Mouse (Mus musculus) lung, embryonic 14.5 days (tissue): ENCODE results near the gene Ddb1. TPM values are rescaled to one million over a fixed set of nuclear protein-coding genes. Genes with fewer than 3 reads are reported as not detected.

ENCODE experiments used
- ATAC-seq: fragments of 200-750 bp; cut with Nextera tagmentation; 2 replicates; pipeline ENCODE4 v1.8.0; 2017; ENCODE audit warnings: mild to moderate bottlenecking, moderate TSS enrichment, moderate library complexity; ENCODE audit not compliant: insufficient read depth
- DNase-seq: peaks from one replicate; pipeline ENCODE4 v3.0.0-alpha.2; 2015
- H3K27ac ChIP-seq: fragments of 300-500 bp; sonication (generic); 2 replicates; pipeline ENCODE4 v1.5.1; 2014; ENCODE audit warnings: low read depth, mild to moderate bottlenecking, moderate library complexity
- H3K27me3 ChIP-seq: fragments of 300-500 bp; sonication (generic); 2 replicates; pipeline ENCODE4 v1.6.1; 2014; ENCODE audit warnings: low read length, control low read depth; ENCODE audit not compliant: insufficient read depth
- H3K36me3 ChIP-seq: fragments of 300-500 bp; sonication (generic); 2 replicates; pipeline ENCODE4 v1.6.1; 2014; ENCODE audit warnings: control low read depth; ENCODE audit not compliant: insufficient read depth
- H3K4me1 ChIP-seq: fragments of 300-500 bp; sonication (generic); 2 replicates; pipeline ENCODE4 v1.6.1; 2014; ENCODE audit warnings: antibody characterized with exemption, control low read depth; ENCODE audit not compliant: insufficient read depth
- H3K4me2 ChIP-seq: fragments of 300-500 bp; sonication (generic); 2 replicates; pipeline ENCODE4 v1.6.1; 2014; ENCODE audit warnings: mild to moderate bottlenecking
- H3K4me3 ChIP-seq: fragments of 300-500 bp; sonication (generic); 2 replicates; pipeline ENCODE4 v1.5.1; 2014; ENCODE audit warnings: low read depth, low read length
- H3K9ac ChIP-seq: fragments of 300-500 bp; sonication (generic); 2 replicates; pipeline ENCODE4 v1.6.1; 2014
- H3K9me3 ChIP-seq: fragments of 300-500 bp; sonication (generic); 2 replicates; pipeline ENCODE4 v1.6.1; 2016; ENCODE audit warnings: low read depth, low read length, control low read depth
- CTCF ChIP-seq: IDR thresholded peaks from 2 replicates; pipeline ENCODE4 v1.5.1; 2016; ENCODE audit warnings: antibody characterized with exemption, low read depth
- WGBS: fragments of 180-500 bp; shearing (Covaris S2); extraction: QIAGEN DNeasy Blood & Tissue Kit; methylation state at CpG from one replicate; pipeline ENCODE4 v1.1.7; 2014; 5-methylcytosine and 5-hydroxymethylcytosine counted together
- polyA plus RNA-seq: library from polyadenylated mRNA; unstranded; fragments of >200 nt; fragmentation: Nextera tagmentation; extraction: Ambion mirVana; gene quantifications from 2 replicates; pipeline ENCODE4 v1.2.1, GENCODE M21; 2014

Gene Ddb1
- polyA plus RNA-seq, 1 experiment from 2014 or later: 396 TPM

- H3K27ac ChIP-seq: no peak overlapping the region
- ATAC-seq: no peak
- H3K4me2 ChIP-seq: no peak overlapping the region
- WGBS: 80% methylated on average over 3 of the region's 3 CpGs
- H3K9ac ChIP-seq: no peak overlapping the region
- TF ChIP-seq CTCF: no peak
- no peak overlapping the region for H3K4me3 ChIP-seq
- DNase-seq: no peak
- 0 out of 2 replicates have a peak, but pooled peaks cover 9% of the 10 kb centered on the region for H3K36me3 ChIP-seq
- H3K4me1 ChIP-seq: peaks cover 4% of the 10 kb centered on the region; the same call in 1 of the 2 replicates
- H3K9me3 ChIP-seq: no peaks in the 10 kb centered on the region
- H3K27me3 ChIP-seq: no peaks in the 10 kb centered on the region
Observed at GRCm38 (mm10) chr19:10580761-10581160, 24.4 kb upstream of the Ddb1 start.

GRCm38 (mm10) chr19:10581984-10582383, 23.1 kb upstream of the Ddb1 start:
- no peak for ATAC-seq
- H3K4me1 ChIP-seq: no peaks in the 10 kb centered on the region
- 0 out of 2 replicates have a peak, but pooled peaks cover 9% of the 10 kb centered on the region for H3K36me3 ChIP-seq
- H3K9ac ChIP-seq: no peak overlapping the region
- no peak for TF ChIP-seq CTCF
- no peak for DNase-seq
- no peak overlapping the region for H3K4me2 ChIP-seq
- no peak overlapping the region for H3K27ac ChIP-seq
- H3K27me3 ChIP-seq: no peaks in the 10 kb centered on the region
- H3K4me3 ChIP-seq: no peak overlapping the region
- WGBS: 81% methylated on average over 6 of the region's 6 CpGs
- no peaks in the 10 kb centered on the region for H3K9me3 ChIP-seq

GRCm38 (mm10) chr19:10583550-10584146, 21.5 kb upstream of the Ddb1 start:
- Histone ChIP-seq H3K27ac (no peak overlapping the region), H3K36me3 (peaks cover 15% of the 10 kb centered on the region; the same call in 1 of the 2 replicates), H3K4me3 (no peak overlapping the region), H3K9ac (no peak overlapping the region), H3K9me3 (no peaks in the 10 kb centered on the region), H3K27me3 (no peaks in the 10 kb centered on the region), H3K4me2 (no peak overlapping the region), H3K4me1 (no peaks in the 10 kb centered on the region)
- DNase-seq (no peak), ATAC-seq (no peak)
- TF ChIP-seq CTCF: no peak
- 69% methylated on average over 7 of the region's 7 CpGs for WGBS

GRCm38 (mm10) chr19:10585112-10585511, 20.0 kb upstream of the Ddb1 start:
- no peak for DNase-seq
- 82% methylated on average over 8 of the region's 8 CpGs for WGBS
- Histone ChIP-seq H3K9ac (no peak overlapping the region), H3K4me3 (no peak overlapping the region), H3K9me3 (no peaks in the 10 kb centered on the region), H3K4me2 (no peak overlapping the region), H3K36me3 (peaks cover 15% of the 10 kb centered on the region; the same call in 1 of the 2 replicates), H3K27me3 (no peaks in the 10 kb centered on the region), H3K4me1 (no peaks in the 10 kb centered on the region), H3K27ac (no peak overlapping the region)
- TF ChIP-seq CTCF: no peak
- no peak for ATAC-seq

- peaks cover 9% of the 10 kb centered on the region; the same call in 1 of the 2 replicates for H3K36me3 ChIP-seq
- WGBS: 86% methylated on average over 8 of the region's 8 CpGs
Observed at GRCm38 (mm10) chr19:10587231-10587630, 17.9 kb upstream of the Ddb1 start.

GRCm38 (mm10) chr19:10589127-10589857, 15.8 kb upstream of the Ddb1 start:
- TF ChIP-seq CTCF: no peak
- Histone ChIP-seq H3K4me2 (no peak overlapping the region), H3K4me3 (no peak overlapping the region), H3K9me3 (no peaks in the 10 kb centered on the region), H3K4me1 (no peaks in the 10 kb centered on the region), H3K9ac (no peak overlapping the region), H3K27ac (no peak overlapping the region), H3K36me3 (peaks cover 10% of the 10 kb centered on the region), H3K27me3 (no peaks in the 10 kb centered on the region)
- ATAC-seq: no peak
- WGBS: 65% methylated on average over 5 of the region's 5 CpGs
- no peak for DNase-seq

More at GRCm38 (mm10) chr19:10587231-10587630, 17.9 kb upstream of the Ddb1 start:
- ATAC-seq: no peak
- Histone ChIP-seq H3K4me2 (no peak overlapping the region), H3K27me3 (no peaks in the 10 kb centered on the region), H3K4me1 (no peaks in the 10 kb centered on the region), H3K4me3 (no peak overlapping the region), H3K9me3 (no peaks in the 10 kb centered on the region), H3K9ac (no peak overlapping the region), H3K27ac (no peak overlapping the region)
- no peak for DNase-seq
- TF ChIP-seq CTCF: no peak

- H3K27me3 ChIP-seq: no peaks in the 10 kb centered on the region
- H3K27ac ChIP-seq: no peak overlapping the region
- peaks cover 19% of the 10 kb centered on the region for H3K36me3 ChIP-seq
- 63% methylated on average over 3 of the region's 3 CpGs for WGBS
- H3K9me3 ChIP-seq: no peaks in the 10 kb centered on the region
- H3K4me3 ChIP-seq: no peak overlapping the region
- H3K4me1 ChIP-seq: no peaks in the 10 kb centered on the region
- no peak overlapping the region for H3K9ac ChIP-seq
- DNase-seq: no peak
- H3K4me2 ChIP-seq: no peak overlapping the region
- TF ChIP-seq CTCF: no peak
- ATAC-seq: no peak
Observed at GRCm38 (mm10) chr19:10590301-10590700, 14.8 kb upstream of the Ddb1 start.
